Mouse (Mus musculus) CH12.LX (cell line): ENCODE data around the gene Chd9. TPM values are rescaled to one million over a fixed set of nuclear protein-coding genes. Genes with fewer than 3 reads are reported as not detected.

Source experiments
- DNase-seq: peaks from one replicate; pipeline ENCODE4 v3.0.0-alpha.2; 2013; ENCODE audit errors: extremely low read depth
- H3K27ac ChIP-seq: 2 replicates; pipeline ENCODE4 v1.5.1; 2012; ENCODE audit warnings: low read depth, mild to moderate bottlenecking, control low read depth, moderate library complexity; ENCODE audit not compliant: insufficient read depth
- H3K27me3 ChIP-seq: replicated peaks from 2 replicates; pipeline ENCODE3; 2012; ENCODE audit warnings: inconsistent platforms
- H3K36me3 ChIP-seq, 2 experiments: replicated peaks in 1 of 2; 2 replicates each; pipeline versions ENCODE3 to v1.6.1; 2012; ENCODE audit warnings: inconsistent platforms in 1 of 2, low read length in 1 of 2, mild to moderate bottlenecking in 1 of 2, mixed read lengths in 1 of 2, moderate library complexity in 1 of 2; ENCODE audit not compliant: control insufficient read depth in 1 of 2, insufficient read depth in 1 of 2
- H3K4me1 ChIP-seq, 2 experiments: 2 replicates each; pipeline ENCODE4 v1.6.1; 2012; ENCODE audit warnings: inconsistent platforms in 1 of 2, moderate library complexity in 1 of 2; ENCODE audit not compliant: insufficient read depth in 2 of 2, control insufficient read depth in 1 of 2
- H3K4me2 ChIP-seq: 2 replicates; pipeline ENCODE4 v1.6.1; 2012; ENCODE audit warnings: low read depth, mild to moderate bottlenecking, control low read depth; ENCODE audit not compliant: poor library complexity, insufficient read depth, severe bottlenecking
- H3K4me3 ChIP-seq, 3 experiments: fragments of 150-350 bp in 1 of 3; sonication (generic) in 1 of 3; replicated peaks in 1 of 3; 2 replicates each; pipeline versions ENCODE3 to v1.5.1; 2011 to 2012; ENCODE audit warnings: low read depth in 2 of 3, low read length in 2 of 3, mild to moderate bottlenecking in 2 of 3, moderate library complexity in 2 of 3, control low read depth in 1 of 3, improper control_type of control experiment in 1 of 3, inconsistent platforms in 1 of 3, mixed read lengths in 1 of 3; ENCODE audit not compliant: poor library complexity in 1 of 3
- H3K79me2 ChIP-seq: replicated peaks from 2 replicates; pipeline ENCODE4 v1.6.1; 2012; ENCODE audit warnings: mild to moderate bottlenecking, moderate library complexity; ENCODE audit not compliant: control insufficient read depth, poor library complexity, insufficient read depth, severe bottlenecking; ENCODE audit errors: extremely low read depth
- H3K9ac ChIP-seq: 2 replicates; pipeline ENCODE4 v1.6.1; 2012; ENCODE audit warnings: low read depth, mild to moderate bottlenecking, control low read depth, moderate library complexity; ENCODE audit not compliant: insufficient read depth
- H3K9me3 ChIP-seq: replicated peaks from 2 replicates; pipeline ENCODE3; 2012; ENCODE audit warnings: low read length, inconsistent platforms, mixed read lengths
- CHD2 ChIP-seq: IDR thresholded peaks from 2 replicates; pipeline ENCODE4 v1.6.1; 2011; ENCODE audit warnings: low read length, improper control_type of control experiment
- CTCF ChIP-seq, 2 experiments: IDR thresholded peaks in 1 of 2; conservative IDR thresholded peaks in 1 of 2; 2 replicates each; pipeline ENCODE4 v1.5.1; 2011 to 2012; ENCODE audit warnings: low read depth in 2 of 2, low read length in 2 of 2, improper control_type of control experiment in 1 of 2, inconsistent platforms in 1 of 2, mild to moderate bottlenecking in 1 of 2, moderate library complexity in 1 of 2
- E2F4 ChIP-seq: IDR thresholded peaks from 2 replicates; pipeline ENCODE4 v1.6.1; 2011; ENCODE audit warnings: low read depth, low read length, improper control_type of control experiment; ENCODE audit not compliant: insufficient replicate concordance
- EP300 ChIP-seq: IDR thresholded peaks from 2 replicates; pipeline ENCODE4 v1.6.1; 2011; ENCODE audit warnings: low read length, improper control_type of control experiment
- ETS1 ChIP-seq: conservative IDR thresholded peaks from 2 replicates; pipeline ENCODE4 v1.6.1; 2012; ENCODE audit warnings: low read depth, mild to moderate bottlenecking, inconsistent platforms, low read length, improper control_type of control experiment, moderate library complexity
- HCFC1 ChIP-seq: IDR thresholded peaks from 2 replicates; pipeline ENCODE4 v1.6.1; 2012; ENCODE audit warnings: low read depth, mild to moderate bottlenecking, inconsistent platforms, low read length, improper control_type of control experiment
- IRF4 ChIP-seq: IDR thresholded peaks from 2 replicates; pipeline ENCODE4 v1.6.1; 2014; ENCODE audit warnings: low read depth, mild to moderate bottlenecking, inconsistent platforms, low read length, improper control_type of control experiment
- JUND ChIP-seq: conservative IDR thresholded peaks from 2 replicates; pipeline ENCODE4 v1.6.1; 2011; ENCODE audit warnings: low read depth, low read length, improper control_type of control experiment
- KAT2A ChIP-seq: IDR thresholded peaks from 2 replicates; pipeline ENCODE4 v1.6.1; 2012; ENCODE audit warnings: low read length, improper control_type of control experiment, inconsistent platforms; ENCODE audit not compliant: insufficient replicate concordance
- MAX ChIP-seq: IDR thresholded peaks from 2 replicates; pipeline ENCODE4 v1.6.1; 2011; ENCODE audit warnings: low read length, improper control_type of control experiment
- MEF2A ChIP-seq: IDR thresholded peaks from 2 replicates; pipeline ENCODE4 v1.6.1; 2014; ENCODE audit warnings: low read depth, mild to moderate bottlenecking, inconsistent platforms, low read length, improper control_type of control experiment, borderline replicate concordance
- MXI1 ChIP-seq: IDR thresholded peaks from 2 replicates; pipeline ENCODE4 v1.6.1; 2011; ENCODE audit warnings: mild to moderate bottlenecking, low read depth, low read length, improper control_type of control experiment
- MYC ChIP-seq: IDR thresholded peaks from 2 replicates; pipeline ENCODE4 v1.6.1; 2011; ENCODE audit warnings: low read depth, mild to moderate bottlenecking, improper control_type of control experiment, low read length
- NELFE ChIP-seq: IDR thresholded peaks from 2 replicates; pipeline ENCODE4 v1.6.1; 2011; ENCODE audit warnings: low read depth, low read length, improper control_type of control experiment
- NRF1 ChIP-seq: IDR thresholded peaks from 2 replicates; pipeline ENCODE4 v1.6.1; 2014; ENCODE audit warnings: low read depth, mild to moderate bottlenecking, inconsistent platforms, low read length, improper control_type of control experiment, moderate library complexity
- POLR2A ChIP-seq: IDR thresholded peaks from 2 replicates; pipeline ENCODE4 v1.6.1; 2011; ENCODE audit warnings: low read depth, mild to moderate bottlenecking, improper control_type of control experiment, low read length
- RAD21 ChIP-seq: IDR thresholded peaks from 2 replicates; pipeline ENCODE4 v1.6.1; 2011; ENCODE audit warnings: low read depth, mild to moderate bottlenecking, low read length, improper control_type of control experiment, moderate library complexity
- SIN3A ChIP-seq: IDR thresholded peaks from 2 replicates; pipeline ENCODE4 v1.6.1; 2012; ENCODE audit warnings: low read length, improper control_type of control experiment, inconsistent platforms
- SMC3 ChIP-seq: IDR thresholded peaks from 2 replicates; pipeline ENCODE4 v1.6.1; 2011; ENCODE audit warnings: low read depth, low read length, improper control_type of control experiment
- TBP ChIP-seq: conservative IDR thresholded peaks from 2 replicates; pipeline ENCODE4 v1.6.1; 2011; ENCODE audit warnings: low read depth, low read length, improper control_type of control experiment
- TCF12 ChIP-seq: IDR thresholded peaks from 2 replicates; pipeline ENCODE4 v1.6.1; 2014; ENCODE audit warnings: low read depth, mild to moderate bottlenecking, inconsistent platforms, low read length, improper control_type of control experiment
- UBTF ChIP-seq: IDR thresholded peaks from 2 replicates; pipeline ENCODE4 v1.6.1; 2012; ENCODE audit warnings: low read depth, mild to moderate bottlenecking, inconsistent platforms, low read length, improper control_type of control experiment, moderate library complexity
- USF2 ChIP-seq: conservative IDR thresholded peaks from 2 replicates; pipeline ENCODE4 v1.6.1; 2011; ENCODE audit warnings: low read depth, low read length, improper control_type of control experiment
- ZMIZ1 ChIP-seq: IDR thresholded peaks from 2 replicates; pipeline ENCODE4 v1.6.1; 2012; ENCODE audit warnings: low read depth, mild to moderate bottlenecking, inconsistent platforms, low read length, improper control_type of control experiment
- ZNF384 ChIP-seq: IDR thresholded peaks from 2 replicates; pipeline ENCODE4 v1.6.1; 2012; ENCODE audit warnings: low read depth, low read length, improper control_type of control experiment, inconsistent platforms
- dilution Hi-C: fragments of 300-500 bp; cut with MboI; formaldehyde crosslinking; loops from 2 replicates; pipeline ENCODE4 v1.14.3; 2020; ENCODE audit warnings: low sequenced_read_pairs; ENCODE audit not compliant: extremely low pct_unique_long_range_greater_than_20kb, extremely low pct_ligation_motif_present
- in situ Hi-C: fragments of 300-500 bp; cut with MboI; formaldehyde crosslinking; loops from 3 replicates; pipeline ENCODE4 v1.14.3; 2019; ENCODE audit warnings: low sequenced_read_pairs, low pct_ligation_motif_present, low pct_unique_long_range_greater_than_20kb, mixed read lengths
- polyA plus RNA-seq: library from polyadenylated mRNA; unstranded; fragments of >175 nt; gene quantifications from 2 replicates; pipeline ENCODE4 v1.2.1, GENCODE M21; 2012; ENCODE audit warnings: low read depth; ENCODE audit not compliant: insufficient read length
- total RNA-seq, 2 experiments: library from RNA; depleted of rRNA; stranded (reverse); fragments of 300-350 nt in 1 of 2; fragments of >200 nt in 1 of 2; gene quantifications; 2 replicates each; pipeline ENCODE4 v1.2.3; 2012 to 2014

Gene Chd9
- total and polyA plus RNA-seq, 3 experiments: 12.7 to 188 (median 15.1) TPM

- H3K4me3 ChIP-seq: peak overlapping the region in 1 of 3 experiments; percentile 7
These were observed 6.1 kb downstream of the Chd9 start for GRCm38 (mm10) chr8:90834321-90834672.

GRCm38 (mm10) chr8:90837440-90837839 is 9.3 kb downstream of the Chd9 start:
- TF ChIP-seq HCFC1 (no peak), TBP (no peak), E2F4 (no peak), CHD2 (no peak), POLR2A (no peak), USF2 (no peak), NELFE (no peak), TCF12 (no peak)
- dilution Hi-C loops (no loop called here), in situ Hi-C loops (loop anchor here (5.0 kb wide), 1 partner anchor 35 kb away; no protein-coding TSS in a partner anchor)
- peak overlapping the region; percentile 17; the same call in 1 of the 2 replicates for H3K27ac ChIP-seq
- H3K79me2 ChIP-seq: peaks cover 38% of the 10 kb centered on the region
- peaks cover 23 to 73% of the 10 kb centered on the region in 2 experiments for H3K4me1 ChIP-seq
- H3K9ac ChIP-seq: peak overlapping the region; percentile 64
- DNase-seq: no peak
- no peaks in the 10 kb centered on the region for H3K27me3 ChIP-seq
- peak overlapping the region; percentile 80 for H3K4me2 ChIP-seq
- peaks cover 6 to 8% of the 10 kb centered on the region in 2 experiments for H3K36me3 ChIP-seq
- no peaks in the 10 kb centered on the region for H3K9me3 ChIP-seq
- peak overlapping the region in 1 of 3 experiments; percentile 20 for H3K4me3 ChIP-seq

More at GRCm38 (mm10) chr8:90834321-90834672, 6.1 kb downstream of the Chd9 start:
- peak overlapping the region; percentile 7; the same call in 1 of the 2 replicates for H3K9ac ChIP-seq
- in situ Hi-C loops (no loop called here), dilution Hi-C loops (no loop called here)
- H3K79me2 ChIP-seq: peaks cover 49% of the 10 kb centered on the region
- H3K4me1 ChIP-seq: peaks cover 15 to 69% of the 10 kb centered on the region in 2 experiments
- DNase-seq: no peak
- peak overlapping the region; percentile 85 for H3K27ac ChIP-seq
- no peaks in the 10 kb centered on the region for H3K9me3 ChIP-seq
- no peaks in the 10 kb centered on the region for H3K27me3 ChIP-seq
- H3K36me3 ChIP-seq: peaks cover 6 to 8% of the 10 kb centered on the region in 2 experiments
- H3K4me2 ChIP-seq: peak overlapping the region; percentile 64
- TF ChIP-seq SIN3A (no peak), MAX (peak; percentile 97), MYC (peak; percentile 96), POLR2A (0 out of 2 replicates have a peak, but pooled peaks have one; percentile 54), E2F4 (no peak), UBTF (peak; percentile 8; the same call in 1 of the 2 replicates), IRF4 (no peak), MXI1 (peak; percentile 62; the same call in 1 of the 2 replicates), TBP (no peak), CHD2 (no peak), EP300 (no peak), ZNF384 (no peak), ETS1 (no peak), NRF1 (no peak), MEF2A (no peak), RAD21 (no peak), JUND (no peak; the same call in 1 of the 2 replicates), CTCF (conservative IDR thresholded peaks at IDR 0.05 in 1 of 2, IDR thresholded peaks at IDR 0.05 in 1 of 2; ENCODE audit: low read depth in 2 of 2, low read length in 2 of 2) (no peak), ZMIZ1 (no peak), KAT2A (no peak), SMC3 (no peak)
